Mouse (Mus musculus) kidney, adult 2 months (tissue): Measurements from ENCODE around the gene Vhl.

Source experiments
- CTCF ChIP-seq: fragments of 200-500 bp; conservative IDR thresholded peaks from 2 replicates; pipeline ENCODE4 v1.5.1; 2011; ENCODE audit warnings: low read depth, mild to moderate bottlenecking, control low read depth, low read length, moderate library complexity, mixed read lengths; ENCODE audit not compliant: insufficient read depth, insufficient read length
- POLR2A ChIP-seq: fragments of 200-500 bp; IDR thresholded peaks from one replicate; pipeline ENCODE4 v1.6.1; 2011; ENCODE audit warnings: low read depth, low read length, control low read depth

DNA sequence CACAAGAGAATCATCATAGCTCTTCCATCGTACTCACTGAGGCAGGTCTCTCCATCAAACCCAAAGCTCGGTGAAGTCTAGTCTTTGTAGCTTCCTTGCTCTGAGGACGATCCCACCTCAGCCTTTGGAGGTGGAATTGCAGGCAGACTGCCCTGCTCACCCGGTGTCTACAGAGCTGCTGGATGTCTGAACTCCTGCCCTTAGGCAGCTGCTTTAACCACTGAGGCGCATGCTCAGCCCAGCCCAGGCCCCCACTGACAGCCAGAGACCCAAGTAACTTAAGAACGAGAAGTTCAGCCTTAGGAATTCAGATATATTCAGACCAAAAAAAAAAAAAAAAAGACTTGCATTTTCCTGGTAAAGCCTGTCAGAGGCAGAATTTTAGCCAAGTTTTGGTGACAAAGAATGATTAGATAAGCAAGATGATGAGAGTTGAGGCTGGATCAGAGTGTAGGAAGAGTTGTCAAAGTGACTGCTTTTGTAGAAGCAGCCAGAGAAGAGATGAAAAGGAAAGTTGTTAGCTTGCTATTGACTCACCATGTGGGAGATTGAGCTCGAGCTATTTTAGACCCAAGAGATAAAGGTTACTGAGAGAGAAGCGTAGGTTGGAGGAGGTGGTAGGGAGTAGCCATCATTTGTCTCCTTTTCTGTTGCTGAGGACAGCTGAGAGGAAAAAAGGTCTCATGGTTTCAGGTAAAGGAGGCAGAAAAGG is 11.3 kb upstream of the Vhl start:
- TF ChIP-seq POLR2A = no peak
- no peak for TF ChIP-seq CTCF
